Mouse (Mus musculus) limb, embryonic 11.5 days (tissue): ENCODE results near the gene Pth1r. TPM values are rescaled to one million over a fixed set of nuclear protein-coding genes. Genes with fewer than 3 reads are reported as not detected.
A peak's percentile ranks its signal among the peaks of the same experiment; 100 is the strongest.

Experiments used
- ATAC-seq: fragments of 200-750 bp; cut with Nextera tagmentation; 2 replicates; pipeline ENCODE4 v1.8.0; 2017; ENCODE audit warnings: low read depth; ENCODE audit not compliant: insufficient number of reproducible peaks, low FRiP score, low TSS enrichment
- DNase-seq: peaks from one replicate; pipeline ENCODE4 v3.0.0-alpha.2; 2015; ENCODE audit warnings: low spot score
- H3K27ac ChIP-seq: fragments of 300-500 bp; sonication (generic); replicated peaks from 2 replicates; pipeline ENCODE4 v1.5.1; 2014; ENCODE audit warnings: low read depth, mild to moderate bottlenecking, low read length
- H3K27me3 ChIP-seq: fragments of 300-500 bp; sonication (generic); 2 replicates; pipeline ENCODE4 v1.6.1; 2014; ENCODE audit warnings: mild to moderate bottlenecking, low read length, mixed read lengths; ENCODE audit not compliant: control insufficient read depth, insufficient read depth
- H3K36me3 ChIP-seq: fragments of 300-500 bp; sonication (generic); 2 replicates; pipeline ENCODE4 v1.6.1; 2014; ENCODE audit warnings: mild to moderate bottlenecking, low read length, moderate library complexity, mixed read lengths; ENCODE audit not compliant: control insufficient read depth, insufficient read depth
- H3K4me1 ChIP-seq: fragments of 300-500 bp; sonication (generic); 2 replicates; pipeline ENCODE4 v1.6.1; 2014; ENCODE audit warnings: low read length, mixed read lengths; ENCODE audit not compliant: control insufficient read depth, insufficient read depth
- H3K4me2 ChIP-seq: fragments of 300-500 bp; sonication (generic); 2 replicates; pipeline ENCODE4 v1.6.1; 2014; ENCODE audit warnings: low read depth, mild to moderate bottlenecking, moderate library complexity; ENCODE audit not compliant: severe bottlenecking
- H3K4me3 ChIP-seq: fragments of 300-500 bp; sonication (generic); 2 replicates; pipeline ENCODE4 v1.5.1; 2014; ENCODE audit warnings: low read depth, low read length
- H3K9ac ChIP-seq: fragments of 300-500 bp; sonication (generic); 2 replicates; pipeline ENCODE4 v1.6.1; 2014; ENCODE audit warnings: mild to moderate bottlenecking, low read length
- H3K9me3 ChIP-seq: fragments of 300-500 bp; sonication (generic); 2 replicates; pipeline ENCODE4 v1.6.1; 2016; ENCODE audit warnings: low read length; ENCODE audit not compliant: control insufficient read depth
- WGBS: fragments of 180-500 bp; shearing (Covaris S2); extraction: QIAGEN DNeasy Blood & Tissue Kit; methylation state at CpG from one replicate; pipeline ENCODE4 v1.1.7; 2014; 5-methylcytosine and 5-hydroxymethylcytosine counted together
- polyA plus RNA-seq: library from polyadenylated mRNA; unstranded; fragments of >200 nt; fragmentation: Nextera tagmentation; extraction: Ambion mirVana; gene quantifications from 2 replicates; pipeline ENCODE4 v1.2.1, GENCODE M21; 2014

The Pth1r gene
- polyA plus RNA-seq, 1 experiment from 2014 or later = 30.1 TPM

DNA sequence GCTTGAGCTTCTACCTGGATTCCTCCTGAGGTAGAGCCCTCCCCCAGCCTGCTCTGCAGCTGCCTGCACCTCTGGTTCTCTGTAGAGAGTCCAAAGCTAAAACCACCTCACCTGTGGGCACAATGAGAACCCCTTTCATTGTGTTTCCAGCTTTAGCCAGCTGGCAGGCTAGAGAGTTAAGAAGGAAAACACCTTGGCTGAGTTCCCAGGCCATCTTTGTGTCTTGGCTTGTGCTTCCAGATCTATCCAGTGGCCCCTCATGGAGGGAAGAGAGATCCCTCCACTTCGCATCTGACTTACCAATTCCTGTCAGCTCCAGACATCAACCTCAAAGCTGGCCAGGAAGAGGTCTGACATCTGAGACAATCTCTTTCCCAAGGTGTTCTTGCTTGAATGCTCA is 31.2 kb upstream of the Pth1r start:
- H3K36me3 ChIP-seq = no peaks in the 10 kb centered on the region
- DNase-seq (no peak), ATAC-seq (no peak)
- H3K27me3 ChIP-seq = no peaks in the 10 kb centered on the region
- H3K9ac ChIP-seq = no peak overlapping the region
- no peak overlapping the region for H3K27ac ChIP-seq
- no peak overlapping the region for H3K4me2 ChIP-seq
- peaks cover 11% of the 10 kb centered on the region; the same call in 1 of the 2 replicates for H3K4me1 ChIP-seq
- no peaks in the 10 kb centered on the region for H3K9me3 ChIP-seq
- WGBS = 92% methylated on average over 1 of the region's 1 CpGs
- no peak overlapping the region for H3K4me3 ChIP-seq

GRCm38 (mm10) chr9:110775269-110776022 is 28.5 kb upstream of the Pth1r start:
- no peaks in the 10 kb centered on the region for H3K9me3 ChIP-seq
- H3K9ac ChIP-seq = no peak overlapping the region
- peaks cover 6% of the 10 kb centered on the region; the same call in 1 of the 2 replicates for H3K4me1 ChIP-seq
- WGBS = 76% methylated on average over 10 of the region's 10 CpGs
- no peak overlapping the region for H3K4me2 ChIP-seq
- H3K4me3 ChIP-seq = no peak overlapping the region
- DNase-seq (no peak), ATAC-seq (no peak)
- H3K27me3 ChIP-seq = no peaks in the 10 kb centered on the region
- no peaks in the 10 kb centered on the region for H3K36me3 ChIP-seq
- H3K27ac ChIP-seq = no peak overlapping the region

GRCm38 (mm10) chr9:110774403-110775268 is 27.7 kb upstream of the Pth1r start:
- 72% methylated on average over 15 of the region's 15 CpGs for WGBS
- peaks cover 4% of the 10 kb centered on the region; the same call in 1 of the 2 replicates for H3K4me1 ChIP-seq

DNA sequence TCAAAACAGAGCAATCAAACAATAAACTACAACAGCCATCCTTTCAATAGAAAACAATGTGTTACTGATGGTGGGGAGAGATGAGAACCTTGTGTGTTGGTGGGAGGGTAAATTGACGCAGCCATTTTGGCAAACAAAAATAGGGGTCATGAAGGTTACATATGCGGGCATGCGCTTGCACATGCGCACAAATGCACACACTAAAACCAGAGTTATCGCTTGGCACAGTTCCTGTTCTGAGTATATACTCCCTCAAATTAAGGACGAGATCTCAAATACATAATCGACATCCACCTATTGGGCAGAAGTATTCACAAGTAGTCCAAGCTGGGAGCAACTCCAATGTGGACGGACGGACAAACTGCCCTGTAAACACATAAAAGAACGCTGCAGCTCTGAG is 25.4 kb upstream of the Pth1r start:
- Histone ChIP-seq H3K4me1 (no peaks in the 10 kb centered on the region), H3K4me3 (no peak overlapping the region), H3K9me3 (no peaks in the 10 kb centered on the region), H3K27ac (no peak overlapping the region), H3K9ac (no peak overlapping the region), H3K27me3 (no peaks in the 10 kb centered on the region), H3K36me3 (no peaks in the 10 kb centered on the region), H3K4me2 (no peak overlapping the region)
- 93% methylated on average over 10 of the region's 10 CpGs for WGBS
- no peak for ATAC-seq
- DNase-seq = no peak

More at GRCm38 (mm10) chr9:110774403-110775268, 27.7 kb upstream of the Pth1r start:
- Histone ChIP-seq H3K27ac (no peak overlapping the region), H3K9me3 (no peaks in the 10 kb centered on the region), H3K4me3 (no peak overlapping the region), H3K9ac (no peak overlapping the region), H3K36me3 (no peaks in the 10 kb centered on the region), H3K27me3 (no peaks in the 10 kb centered on the region), H3K4me2 (no peak overlapping the region)
- ATAC-seq = no peak
- no peak for DNase-seq

- H3K36me3 ChIP-seq = no peaks in the 10 kb centered on the region
- H3K4me1 ChIP-seq = peaks cover 5% of the 10 kb centered on the region; the same call in 1 of the 2 replicates
- 69% methylated on average over 2 of the region's 2 CpGs for WGBS
- ATAC-seq = no peak
- no peak for DNase-seq
- H3K27ac ChIP-seq = no peak overlapping the region
- no peak overlapping the region for H3K4me3 ChIP-seq
- no peak overlapping the region for H3K9ac ChIP-seq
- no peaks in the 10 kb centered on the region for H3K9me3 ChIP-seq
- no peaks in the 10 kb centered on the region for H3K27me3 ChIP-seq
- no peak overlapping the region for H3K4me2 ChIP-seq
Observed at GRCm38 (mm10) chr9:110763405-110763804, 16.5 kb upstream of the Pth1r start.

- Histone ChIP-seq H3K27ac (no peak overlapping the region), H3K9ac (no peak overlapping the region), H3K27me3 (no peaks in the 10 kb centered on the region), H3K36me3 (no peaks in the 10 kb centered on the region), H3K4me1 (peaks cover 5% of the 10 kb centered on the region; the same call in 1 of the 2 replicates), H3K4me3 (no peak overlapping the region), H3K9me3 (no peaks in the 10 kb centered on the region), H3K4me2 (no peak overlapping the region)
- 83% methylated on average over 10 of the region's 10 CpGs for WGBS
- ATAC-seq (no peak), DNase-seq (no peak)
Observed at GRCm38 (mm10) chr9:110762763-110763162, 15.8 kb upstream of the Pth1r start.

- no peak for DNase-seq
- ATAC-seq = no peak
- Histone ChIP-seq H3K27me3 (no peaks in the 10 kb centered on the region), H3K9me3 (no peaks in the 10 kb centered on the region), H3K36me3 (no peaks in the 10 kb centered on the region), H3K4me3 (no peak overlapping the region), H3K4me1 (peaks cover 5% of the 10 kb centered on the region; the same call in 1 of the 2 replicates), H3K9ac (no peak overlapping the region), H3K4me2 (no peak overlapping the region), H3K27ac (no peak overlapping the region)
- 84% methylated on average over 8 of the region's 8 CpGs for WGBS
Observed at GRCm38 (mm10) chr9:110760886-110761285, 13.9 kb upstream of the Pth1r start.

GRCm38 (mm10) chr9:110759265-110759664 is 12.3 kb upstream of the Pth1r start:
- Histone ChIP-seq H3K4me3 (no peak overlapping the region), H3K9me3 (no peaks in the 10 kb centered on the region), H3K36me3 (no peaks in the 10 kb centered on the region), H3K9ac (no peak overlapping the region), H3K27me3 (no peaks in the 10 kb centered on the region), H3K4me2 (no peak overlapping the region), H3K4me1 (peaks cover 5% of the 10 kb centered on the region; the same call in 1 of the 2 replicates), H3K27ac (no peak overlapping the region)
- peak; percentile 75 for DNase-seq
- no peak for ATAC-seq
- 50% methylated on average over 2 of the region's 2 CpGs for WGBS
